Mouse (Mus musculus) inflammation-experienced regulatory T-cells, adult 6 months (primary cell): ENCODE results near the gene Crocc. TPM values are rescaled to one million over a fixed set of nuclear protein-coding genes. Genes with fewer than 3 reads are reported as not detected.

Experiments used
- ATAC-seq: one replicate; pipeline ENCODE4 v1.8.0; 2017
- polyA plus RNA-seq, 3 experiments: library from polyadenylated mRNA; unstranded; fragments of 100-300 nt; shearing (Covaris generic); gene quantifications; one replicate each; pipeline ENCODE4 v1.2.1; 2017

Crocc gene
- polyA plus RNA-seq, 3 experiments from 2014 or later = 0.67 to 1.2 (median 0.67) TPM

GRCm38 (mm10) chr4:141017657-141018436, 42.5 kb downstream of the Crocc start:
- no peak for ATAC-seq

- ATAC-seq = no peak
Observed at GRCm38 (mm10) chr4:141016311-141016710, 44.0 kb downstream of the Crocc start.

GRCm38 (mm10) chr4:141015356-141015755, 45.0 kb downstream of the Crocc start:
- no peak for ATAC-seq

GRCm38 (mm10) chr4:141014856-141015255, 45.5 kb downstream of the Crocc start:
- no peak for ATAC-seq

GRCm38 (mm10) chr4:141014114-141014513, 46.2 kb downstream of the Crocc start:
- ATAC-seq = no peak

- ATAC-seq = no peak
Observed at GRCm38 (mm10) chr4:141012558-141012957, 47.8 kb downstream of the Crocc start.

- ATAC-seq = no peak
Observed at GRCm38 (mm10) chr4:141011556-141012328, 48.6 kb downstream of the Crocc start.

- no peak for ATAC-seq
Observed at GRCm38 (mm10) chr4:141010941-141011429, 49.4 kb downstream of the Crocc start.

- ATAC-seq = no peak
Observed at GRCm38 (mm10) chr4:141010526-141010925, 49.8 kb downstream of the Crocc start.

- no peak for ATAC-seq
Observed at GRCm38 (mm10) chr4:141010118-141010517, 50.2 kb downstream of the Crocc start, which contains the start of gene Mfap2. TSS of gene Mfap2 (plus strand) at chr4:141010418.

GRCm38 (mm10) chr4:141008028-141008427, 52.3 kb downstream of the Crocc start:
- ATAC-seq = no peak

GRCm38 (mm10) chr4:141005983-141006382, 54.4 kb downstream of the Crocc start:
- no peak for ATAC-seq

GRCm38 (mm10) chr4:140996812-140997211, 63.5 kb downstream of the Crocc start:
- ATAC-seq = no peak

- ATAC-seq = no peak
Observed at GRCm38 (mm10) chr4:140995811-140996210, 64.5 kb downstream of the Crocc start.

GRCm38 (mm10) chr4:140993846-140994245, 66.5 kb downstream of the Crocc start:
- no peak for ATAC-seq

- no peak for ATAC-seq
Observed at GRCm38 (mm10) chr4:140992215-140992614, 68.1 kb downstream of the Crocc start.

GRCm38 (mm10) chr4:140989447-140989846, 70.9 kb downstream of the Crocc start:
- no peak for ATAC-seq

GRCm38 (mm10) chr4:140988706-140989290, 71.6 kb downstream of the Crocc start:
- ATAC-seq = no peak

GRCm38 (mm10) chr4:140987476-140987875, 72.9 kb downstream of the Crocc start:
- ATAC-seq = peak; percentile 33

GRCm38 (mm10) chr4:140986711-140987395, 73.5 kb downstream of the Crocc start, which contains the start of gene Atp13a2:
TSS of gene Atp13a2 (plus strand) at chr4:140986873.
- ATAC-seq = peak; percentile 73

GRCm38 (mm10) chr4:140986024-140986710, 74.2 kb downstream of the Crocc start:
- peak; percentile 23 for ATAC-seq

- ATAC-seq = no peak
Observed at GRCm38 (mm10) chr4:140984544-140984943, 75.8 kb downstream of the Crocc start.
